Mouse (Mus musculus): ENCODE measurements around the gene Banf2. TPM values are rescaled to one million over a fixed set of nuclear protein-coding genes. Genes with fewer than 3 reads are reported as not detected.
A peak's percentile ranks its signal among the peaks of the same experiment; 100 is the strongest.

The Banf2 gene
- polyA plus RNA-seq, 1 experiment from 2014 or later = not detected

DNA sequence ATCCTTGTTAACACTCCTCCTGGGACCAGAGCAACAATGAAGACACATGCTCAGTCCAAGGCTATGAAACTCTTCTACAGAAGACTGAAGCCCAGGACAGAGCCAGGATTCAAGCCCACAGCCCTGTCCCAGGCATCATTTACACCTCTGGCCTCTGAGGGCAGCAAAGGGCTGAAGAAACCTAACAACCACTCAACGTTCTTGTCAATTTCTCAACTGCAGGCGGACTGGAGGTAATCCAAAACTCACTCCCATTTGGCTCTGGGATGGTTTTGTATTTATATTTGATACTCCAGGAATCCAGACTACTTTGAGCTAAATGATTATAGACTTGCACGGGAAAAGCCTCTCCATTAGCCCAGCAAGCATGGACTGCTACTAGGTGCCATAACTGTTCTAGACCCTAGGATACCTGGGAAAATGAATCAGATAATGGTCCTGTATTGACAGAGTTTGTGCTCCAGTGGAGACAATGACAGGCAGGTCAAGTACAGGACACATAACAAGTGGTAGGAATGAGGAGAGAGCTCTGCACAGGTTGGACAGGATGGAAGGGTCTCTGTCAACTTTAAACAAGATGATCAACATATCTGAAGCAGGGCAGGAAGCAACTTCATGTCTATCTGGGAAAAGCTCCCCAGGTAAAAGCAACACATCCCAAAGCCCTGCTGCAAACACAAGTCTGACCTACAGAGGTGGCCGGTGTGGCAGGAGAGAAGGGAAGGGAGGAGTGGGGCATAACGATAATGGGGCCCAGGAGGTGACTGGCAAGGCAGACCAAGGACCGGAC lies 27.5 kb upstream of the Banf2 start:
- 59% methylated on average over 6 of the region's 6 CpGs for WGBS
- peak overlapping the region; percentile 23; the same call in 1 of the 2 replicates for H3K9ac ChIP-seq (ENCODE audit: low read depth, low read length)
- no peak overlapping the region for H3K4me2 ChIP-seq (ENCODE audit: low read depth, low read length)
- no peaks in the 10 kb centered on the region for H3K9me3 ChIP-seq (ENCODE audit: control insufficient read depth, low read length)
- no peaks in the 10 kb centered on the region; the same call in 1 of the 2 replicates for H3K36me3 ChIP-seq (ENCODE audit: control insufficient read depth, insufficient read depth, low read length)
- H3K27ac ChIP-seq (ENCODE audit: low read length) = 0 out of 2 replicates have a peak overlapping the region, but pooled peaks have one; percentile 39
- peaks cover 68% of the 10 kb centered on the region for H3K4me1 ChIP-seq (ENCODE audit: control insufficient read depth, insufficient read depth, low read length)
- H3K27me3 ChIP-seq (replicated peaks; ENCODE audit: control insufficient read depth, insufficient read depth, low read length) = no peaks in the 10 kb centered on the region
- ATAC-seq = no peak
- no peak overlapping the region for H3K4me3 ChIP-seq (ENCODE audit: low read length)

DNA sequence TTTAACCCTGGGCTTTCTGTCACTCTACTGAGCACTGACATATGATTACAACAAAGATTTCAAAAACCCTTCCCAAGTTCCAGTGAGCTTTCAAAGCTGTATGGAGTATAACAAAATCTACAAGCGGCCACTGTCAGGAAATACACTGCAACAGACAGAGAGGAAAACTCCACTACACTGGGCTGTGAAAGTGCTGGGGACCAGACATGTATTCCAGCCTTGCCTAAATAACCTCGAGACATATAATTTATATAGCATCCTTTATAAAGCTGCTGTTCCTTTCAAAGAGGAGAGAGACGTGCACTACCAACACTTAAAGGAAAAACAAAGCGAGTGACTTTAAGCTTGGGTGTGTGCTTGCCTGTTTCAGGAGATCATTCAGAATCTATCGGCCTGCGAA lies 26.2 kb upstream of the Banf2 start:
- Histone ChIP-seq H3K4me2 (ENCODE audit: low read depth, low read length) (no peak overlapping the region), H3K9ac (ENCODE audit: low read depth, low read length) (no peak overlapping the region), H3K36me3 (ENCODE audit: control insufficient read depth, insufficient read depth, low read length) (no peaks in the 10 kb centered on the region; the same call in 1 of the 2 replicates), H3K27me3 (replicated peaks; ENCODE audit: control insufficient read depth, insufficient read depth, low read length) (no peaks in the 10 kb centered on the region), H3K9me3 (ENCODE audit: control insufficient read depth, low read length) (no peaks in the 10 kb centered on the region), H3K4me1 (ENCODE audit: control insufficient read depth, insufficient read depth, low read length) (peaks cover 68% of the 10 kb centered on the region), H3K27ac (ENCODE audit: low read length) (no peak overlapping the region), H3K4me3 (ENCODE audit: low read length) (no peak overlapping the region)
- no peak for ATAC-seq
- WGBS = 67% methylated on average over 6 of the region's 6 CpGs

DNA sequence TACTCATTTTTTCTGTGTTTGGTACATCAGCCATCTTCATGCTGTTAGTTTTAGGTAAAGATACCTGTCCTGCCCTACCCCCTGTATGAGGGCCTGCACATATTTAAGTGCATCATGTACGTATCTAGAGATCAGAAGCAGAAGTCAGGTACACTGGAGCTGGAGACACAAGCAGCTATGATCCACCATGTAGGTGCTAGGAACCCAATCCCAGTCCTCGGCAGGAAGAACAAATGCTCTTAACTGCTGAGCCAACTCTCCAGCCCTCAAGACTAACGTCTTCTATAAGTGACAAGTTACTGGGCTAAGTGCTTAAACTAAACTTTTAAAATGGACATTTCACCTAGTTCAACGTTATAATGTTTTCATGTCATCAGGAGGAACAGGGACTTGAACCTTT lies 25.6 kb upstream of the Banf2 start:
- peaks cover 66% of the 10 kb centered on the region for H3K4me1 ChIP-seq (ENCODE audit: control insufficient read depth, insufficient read depth, low read length)
- ATAC-seq = no peak
- H3K9ac ChIP-seq (ENCODE audit: low read depth, low read length) = no peak overlapping the region
- 83% methylated on average over 4 of the region's 4 CpGs for WGBS
- no peaks in the 10 kb centered on the region; the same call in 1 of the 2 replicates for H3K36me3 ChIP-seq (ENCODE audit: control insufficient read depth, insufficient read depth, low read length)
- no peak overlapping the region for H3K4me3 ChIP-seq (ENCODE audit: low read length)
- H3K9me3 ChIP-seq (ENCODE audit: control insufficient read depth, low read length) = no peaks in the 10 kb centered on the region
- H3K27me3 ChIP-seq (replicated peaks; ENCODE audit: control insufficient read depth, insufficient read depth, low read length) = no peaks in the 10 kb centered on the region
- no peak overlapping the region for H3K4me2 ChIP-seq (ENCODE audit: low read depth, low read length)
- no peak overlapping the region for H3K27ac ChIP-seq (ENCODE audit: low read length)

DNA sequence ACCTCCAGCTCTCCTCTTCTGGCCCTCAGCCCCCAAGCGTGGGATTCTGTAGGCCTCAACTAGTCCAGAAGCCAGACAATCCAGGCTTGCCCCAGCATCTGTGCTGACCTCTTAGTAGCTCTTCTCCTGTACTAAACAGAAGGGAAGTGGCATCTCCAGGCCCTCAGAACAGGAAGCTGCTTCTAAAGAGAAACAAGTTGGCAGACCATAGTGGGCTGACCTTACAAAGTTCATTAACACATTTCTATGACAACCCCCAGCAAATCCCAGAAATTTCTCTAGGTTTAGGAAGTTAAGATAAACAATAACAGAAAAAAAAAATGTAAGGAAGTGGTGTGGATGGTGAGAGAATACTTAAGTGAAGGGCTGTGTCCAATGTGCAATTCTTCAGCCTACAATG lies 23.8 kb upstream of the Banf2 start:
- ATAC-seq = no peak
- Histone ChIP-seq H3K4me2 (ENCODE audit: low read depth, low read length) (peak overlapping the region; percentile 73), H3K9ac (ENCODE audit: low read depth, low read length) (peak overlapping the region; percentile 98), H3K27ac (ENCODE audit: low read length) (peak overlapping the region; percentile 99), H3K4me1 (ENCODE audit: control insufficient read depth, insufficient read depth, low read length) (peaks cover 57% of the 10 kb centered on the region), H3K27me3 (replicated peaks; ENCODE audit: control insufficient read depth, insufficient read depth, low read length) (no peaks in the 10 kb centered on the region), H3K4me3 (ENCODE audit: low read length) (peak overlapping the region; percentile 97), H3K9me3 (ENCODE audit: control insufficient read depth, low read length) (no peaks in the 10 kb centered on the region), H3K36me3 (ENCODE audit: control insufficient read depth, insufficient read depth, low read length) (no peaks in the 10 kb centered on the region; the same call in 1 of the 2 replicates)
- WGBS = 62% methylated on average over 1 of the region's 1 CpGs

DNA sequence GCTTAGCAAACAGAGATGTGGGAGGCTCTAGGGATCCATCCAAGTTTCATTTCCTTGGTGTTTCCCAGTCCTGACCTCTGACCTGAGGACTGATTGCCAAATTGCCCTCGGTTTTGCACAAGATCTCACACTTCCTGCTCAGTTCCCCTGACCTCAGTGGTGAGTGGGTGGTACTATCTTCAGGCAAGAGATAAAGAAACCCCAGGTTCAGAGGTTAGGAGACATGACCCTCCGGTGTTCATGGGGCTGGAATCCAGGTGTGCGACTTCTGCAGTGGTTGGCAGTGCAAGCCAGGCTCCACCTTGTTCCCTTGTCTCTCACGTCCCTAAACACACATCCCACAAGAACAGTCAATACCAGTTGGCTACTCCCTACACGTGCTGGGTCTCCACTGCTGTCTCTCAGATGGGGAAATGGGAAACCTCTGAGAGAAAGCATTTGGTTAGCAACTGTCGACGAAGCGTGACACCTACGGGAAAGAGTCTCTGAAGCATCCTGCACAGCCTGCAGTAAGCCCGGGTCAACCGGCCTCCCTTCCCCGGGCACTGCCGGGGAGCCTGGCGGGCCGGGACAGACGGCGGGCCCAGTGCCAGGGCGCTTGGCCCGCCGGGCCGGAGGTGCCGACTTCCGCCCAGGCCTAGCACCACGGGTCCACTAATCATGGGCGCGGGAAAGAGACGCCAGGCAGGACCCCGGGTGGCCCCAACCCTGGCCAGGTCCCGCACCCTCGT lies 23.1 kb upstream of the Banf2 start:
- Histone ChIP-seq H3K4me3 (ENCODE audit: low read length) (peak overlapping the region; percentile 97), H3K36me3 (ENCODE audit: control insufficient read depth, insufficient read depth, low read length) (no peaks in the 10 kb centered on the region; the same call in 1 of the 2 replicates), H3K27ac (ENCODE audit: low read length) (peak overlapping the region; percentile 99), H3K9me3 (ENCODE audit: control insufficient read depth, low read length) (no peaks in the 10 kb centered on the region), H3K27me3 (replicated peaks; ENCODE audit: control insufficient read depth, insufficient read depth, low read length) (no peaks in the 10 kb centered on the region), H3K9ac (ENCODE audit: low read depth, low read length) (peak overlapping the region; percentile 98), H3K4me2 (ENCODE audit: low read depth, low read length) (peak overlapping the region; percentile 73), H3K4me1 (ENCODE audit: control insufficient read depth, insufficient read depth, low read length) (peaks cover 52% of the 10 kb centered on the region)
- peak; percentile 47 for ATAC-seq
- WGBS = 2% methylated on average over 30 of the region's 30 CpGs

DNA sequence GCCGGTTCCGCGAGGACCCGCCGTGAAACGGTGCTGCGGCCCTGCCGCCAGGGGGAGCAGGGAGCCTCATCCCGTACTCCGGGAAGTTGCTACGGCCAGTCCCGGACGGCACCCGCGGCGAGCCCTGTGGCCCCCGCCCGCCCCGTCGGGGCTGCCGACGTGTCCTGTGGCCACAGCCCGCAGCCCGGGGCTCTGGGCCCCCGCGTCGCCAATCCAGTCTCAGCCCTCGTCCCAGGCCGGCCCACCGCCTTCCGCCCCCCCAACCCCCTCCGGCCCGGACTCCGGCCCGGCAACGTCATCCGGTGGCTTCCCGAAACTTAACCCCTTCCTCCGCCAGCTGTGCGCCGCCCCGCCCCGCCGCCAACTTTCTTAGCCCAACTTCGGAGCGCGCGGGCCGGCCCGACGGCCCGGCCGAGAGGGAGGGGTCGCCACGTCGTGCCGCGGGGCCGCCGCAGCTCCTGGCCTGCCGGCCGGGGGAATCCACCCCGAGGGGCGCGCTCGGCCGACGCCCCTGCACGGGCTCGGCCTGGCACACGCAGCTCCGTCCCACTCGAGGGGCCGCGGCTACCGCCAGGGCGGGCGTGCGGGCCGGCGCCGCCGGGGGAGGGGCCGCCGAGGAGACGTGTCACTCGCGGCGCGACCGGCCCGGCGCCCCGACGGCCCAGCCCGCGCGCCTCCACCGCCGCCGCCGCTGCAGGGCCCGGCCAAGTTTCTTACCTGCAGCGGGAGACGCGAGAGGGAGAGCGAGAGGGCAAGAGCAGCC lies 22.4 kb upstream of the Banf2 start:
- H3K36me3 ChIP-seq (ENCODE audit: control insufficient read depth, insufficient read depth, low read length) = no peaks in the 10 kb centered on the region; the same call in 1 of the 2 replicates
- peak overlapping the region; percentile 98 for H3K9ac ChIP-seq (ENCODE audit: low read depth, low read length)
- peaks cover 45% of the 10 kb centered on the region for H3K4me1 ChIP-seq (ENCODE audit: control insufficient read depth, insufficient read depth, low read length)
- H3K4me2 ChIP-seq (ENCODE audit: low read depth, low read length) = peak overlapping the region; percentile 73
- H3K27ac ChIP-seq (ENCODE audit: low read length) = peak overlapping the region; percentile 99
- peak; percentile 50 for ATAC-seq
- peak overlapping the region; percentile 97 for H3K4me3 ChIP-seq (ENCODE audit: low read length)
- H3K27me3 ChIP-seq (replicated peaks; ENCODE audit: control insufficient read depth, insufficient read depth, low read length) = no peaks in the 10 kb centered on the region
- WGBS = under 1% methylated on average over 89 of the region's 107 CpGs
- no peaks in the 10 kb centered on the region for H3K9me3 ChIP-seq (ENCODE audit: control insufficient read depth, low read length)

DNA sequence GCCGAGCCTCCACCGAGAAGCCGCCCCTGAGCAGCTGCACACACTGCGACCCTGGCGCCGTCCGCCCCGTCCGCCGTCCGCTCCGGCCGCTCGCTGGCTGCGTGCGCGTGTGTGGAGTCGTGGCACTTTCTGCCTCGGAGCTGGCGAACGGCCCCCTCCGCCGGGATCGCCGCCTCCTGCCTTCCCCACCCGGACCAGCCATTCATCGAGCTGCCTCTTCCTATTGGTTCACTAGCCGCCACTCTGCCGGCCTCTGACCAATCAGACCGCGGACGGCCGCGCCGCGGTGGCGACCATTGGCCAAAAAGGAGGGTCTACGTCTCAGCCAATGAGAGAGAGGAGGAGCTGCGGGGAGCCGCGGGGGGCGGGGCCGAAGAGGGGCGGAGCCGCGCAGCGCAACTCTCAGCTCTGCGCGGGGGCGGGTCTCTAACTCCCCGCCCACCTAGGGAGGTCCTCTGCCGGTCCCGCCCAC lies 21.7 kb upstream of the Banf2 start, which contains the start of gene Rrbp1:
Gene Rrbp1, minus strand, starts transcription at position 184 of the 472 bp plus-strand sequence.
- Histone ChIP-seq H3K4me1 (ENCODE audit: control insufficient read depth, insufficient read depth, low read length) (peaks cover 38% of the 10 kb centered on the region), H3K27me3 (replicated peaks; ENCODE audit: control insufficient read depth, insufficient read depth, low read length) (no peaks in the 10 kb centered on the region), H3K4me2 (ENCODE audit: low read depth, low read length) (peak within 1 kb of the TSS; percentile 73), H3K27ac (ENCODE audit: low read length) (peak within 1 kb of the TSS; percentile 99), H3K9me3 (ENCODE audit: control insufficient read depth, low read length) (no peaks in the 10 kb centered on the region), H3K9ac (ENCODE audit: low read depth, low read length) (peak within 1 kb of the TSS; percentile 98), H3K4me3 (ENCODE audit: low read length) (peak within 1 kb of the TSS; percentile 97), H3K36me3 (ENCODE audit: control insufficient read depth, insufficient read depth, low read length) (no peaks in the 10 kb centered on the region; the same call in 1 of the 2 replicates)
- under 1% methylated on average over 53 of the region's 53 CpGs for WGBS
- peak; percentile 96 for ATAC-seq

DNA sequence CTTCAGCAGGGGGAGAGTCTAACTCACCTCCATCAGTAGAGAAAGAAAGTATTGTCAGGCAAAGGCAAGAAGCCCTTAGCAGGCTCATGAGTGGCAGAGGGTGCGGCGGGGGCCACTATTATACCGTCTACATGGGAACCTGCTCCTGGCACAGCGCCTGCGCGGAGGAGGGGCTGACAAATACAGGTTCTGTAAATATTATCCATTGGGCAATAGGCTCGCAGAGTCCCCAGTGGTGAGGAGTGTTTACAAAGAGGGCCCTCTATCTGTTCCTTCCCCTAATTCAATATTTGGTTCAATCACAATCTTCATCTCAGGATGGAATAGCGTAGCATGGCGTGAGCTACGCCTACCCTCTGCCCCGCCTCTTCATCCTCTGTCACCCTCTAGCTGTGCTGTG lies 18.8 kb upstream of the Banf2 start:
- Histone ChIP-seq H3K27ac (ENCODE audit: low read length) (no peak overlapping the region), H3K4me3 (ENCODE audit: low read length) (no peak overlapping the region), H3K36me3 (ENCODE audit: control insufficient read depth, insufficient read depth, low read length) (no peaks in the 10 kb centered on the region), H3K9me3 (ENCODE audit: control insufficient read depth, low read length) (no peaks in the 10 kb centered on the region), H3K9ac (ENCODE audit: low read depth, low read length) (no peak overlapping the region), H3K27me3 (replicated peaks; ENCODE audit: control insufficient read depth, insufficient read depth, low read length) (no peaks in the 10 kb centered on the region), H3K4me2 (ENCODE audit: low read depth, low read length) (0 out of 2 replicates have a peak overlapping the region, but pooled peaks have one; percentile 16), H3K4me1 (ENCODE audit: control insufficient read depth, insufficient read depth, low read length) (peaks cover 12% of the 10 kb centered on the region)
- no peak for ATAC-seq
- 58% methylated on average over 11 of the region's 11 CpGs for WGBS

Measured in intestine, embryonic 16.5 days (tissue).